13 mouse cellular contexts compared by ENCODE assay signal in genomic region chr10:83134896-83135295, GRCm38 (mm10).
DNase-seq lines count a peak whose midpoint lies in the region; ATAC-seq lines count a peak whose summit lies in the region.
"Had no signal": no experiment of that assay in that cellular context is flagged by ENCODE, and none has a peak within 500 bp of the region (broad histone marks: within the 10 kb centered on the region; RNA-seq: fewer than 3 reads in every experiment).

No protein-coding gene starts in this region.

- no peaks in the 10 kb centered on the region for H3K9me3 ChIP-seq in midbrain, embryonic 10.5 days (replicated peaks)
- H3K9me3 ChIP-seq in midbrain, embryonic 16.5 days (replicated peaks; ENCODE audit: control insufficient read depth, low read length, poor library complexity, severe bottlenecking): no peaks in the 10 kb centered on the region
- H3K9me3 ChIP-seq in limb, embryonic 13.5 days: no peaks in the 10 kb centered on the region
- no peaks in the 10 kb centered on the region for H3K9me3 ChIP-seq in neural tube, embryonic 14.5 days (ENCODE audit: control insufficient read depth, low read length)

- no peak for ATAC-seq in midbrain, embryonic 16.5 days
- ATAC-seq in limb, embryonic 13.5 days (ENCODE audit: low FRiP score, low read depth): peak; percentile 53
- peak; percentile 45 for ATAC-seq in neural tube, embryonic 14.5 days (ENCODE audit: low read depth)

- peak overlapping the region; percentile 57; the same call in 1 of the 2 replicates for H3K27ac ChIP-seq in midbrain, embryonic 10.5 days (replicated peaks)
- no peak overlapping the region for H3K27ac ChIP-seq in midbrain, embryonic 16.5 days (ENCODE audit: low read length)
- H3K27ac ChIP-seq in limb, embryonic 13.5 days: peak overlapping the region; percentile 69; the same call in 1 of the 2 replicates
- 0 out of 2 replicates have a peak overlapping the region, but pooled peaks have one; percentile 6 for H3K27ac ChIP-seq in neural tube, embryonic 14.5 days (ENCODE audit: low read depth, low read length)

- no peaks in the 10 kb centered on the region for H3K36me3 ChIP-seq in midbrain, embryonic 10.5 days
- H3K36me3 ChIP-seq in midbrain, embryonic 16.5 days (ENCODE audit: control insufficient read depth, insufficient read depth, low read length): no peaks in the 10 kb centered on the region
- no peaks in the 10 kb centered on the region for H3K36me3 ChIP-seq in limb, embryonic 13.5 days
- H3K36me3 ChIP-seq in neural tube, embryonic 14.5 days (ENCODE audit: control insufficient read depth, insufficient read depth, low read length): no peaks in the 10 kb centered on the region

- no peak overlapping the region for H3K4me2 ChIP-seq in midbrain, embryonic 16.5 days (ENCODE audit: low read length)
- H3K4me2 ChIP-seq in limb, embryonic 13.5 days (replicated peaks): peak overlapping the region; percentile 25; the same call in 1 of the 2 replicates
- no peak overlapping the region for H3K4me2 ChIP-seq in neural tube, embryonic 14.5 days (ENCODE audit: low read depth, low read length)
- H3K4me2 ChIP-seq: lung, embryonic 14.5 days had no signal

- peaks cover 46% of the 10 kb centered on the region for H3K4me1 ChIP-seq in midbrain, embryonic 10.5 days
- peaks cover 22% of the 10 kb centered on the region for H3K4me1 ChIP-seq in midbrain, embryonic 16.5 days (ENCODE audit: control insufficient read depth, insufficient read depth, low read length)
- peaks cover 88% of the 10 kb centered on the region for H3K4me1 ChIP-seq in limb, embryonic 13.5 days
- H3K4me1 ChIP-seq in neural tube, embryonic 14.5 days (ENCODE audit: control insufficient read depth, insufficient read depth, low read length): peaks cover 27% of the 10 kb centered on the region

- H3K27me3 ChIP-seq in midbrain, embryonic 10.5 days (ENCODE audit: low read depth, poor library complexity, severe bottlenecking): peaks cover 71% of the 10 kb centered on the region
- H3K27me3 ChIP-seq in midbrain, embryonic 16.5 days (ENCODE audit: control insufficient read depth, insufficient read depth, low read depth, low read length): no peaks in the 10 kb centered on the region
- peaks cover 33% of the 10 kb centered on the region for H3K27me3 ChIP-seq in limb, embryonic 13.5 days
- no peaks in the 10 kb centered on the region for H3K27me3 ChIP-seq in neural tube, embryonic 14.5 days (ENCODE audit: control insufficient read depth, insufficient read depth, low read length)

- H3K4me3 ChIP-seq in midbrain, embryonic 10.5 days: peak overlapping the region; percentile 20; the same call in 1 of the 2 replicates
- no peak overlapping the region for H3K4me3 ChIP-seq in midbrain, embryonic 16.5 days (ENCODE audit: low read depth, low read length)
- H3K4me3 ChIP-seq in limb, embryonic 13.5 days: no peak overlapping the region
- no peak overlapping the region for H3K4me3 ChIP-seq in neural tube, embryonic 14.5 days (ENCODE audit: low read depth, low read length)

- DNase-seq in embryo, embryonic 10.5 days (ENCODE audit: low spot score): peak; percentile 33
- DNase-seq in embryo, embryonic 10 days (ENCODE audit: low spot score): no peak
- no peak for DNase-seq in midbrain, embryonic 10.5 days (ENCODE audit: low spot score)
- DNase-seq in left cerebral cortex, adult 8-10 months (ENCODE audit: low spot score in 2 of 2): no peak
- no peak for DNase-seq in left cerebral cortex, postnatal 36 days (ENCODE audit: low spot score in 2 of 2)
- DNase-seq: cerebellum, adult 2 months; gastrocnemius, postnatal 14 days; kidney, postnatal 36 days; lung, embryonic 14.5 days; right cerebral cortex, postnatal 4 days had no signal

- 49% methylated on average over 10 of the region's 10 CpGs for WGBS in midbrain, embryonic 10.5 days
- 22% methylated on average over 10 of the region's 10 CpGs for WGBS in midbrain, embryonic 16.5 days
- WGBS in limb, embryonic 13.5 days: 12% methylated on average over 10 of the region's 10 CpGs
- WGBS in neural tube, embryonic 14.5 days: 13% methylated on average over 10 of the region's 10 CpGs

- H3K9ac ChIP-seq in midbrain, embryonic 16.5 days (ENCODE audit: low read depth, low read length): no peak overlapping the region
- no peak overlapping the region for H3K9ac ChIP-seq in limb, embryonic 13.5 days
- H3K9ac ChIP-seq in neural tube, embryonic 14.5 days (replicated peaks; ENCODE audit: low read depth, low read length): no peak overlapping the region
- H3K9ac ChIP-seq: lung, embryonic 14.5 days had no signal

- intact Hi-C loops in left cerebral cortex, postnatal 36 days (cut with DNase I): no loop called here
